Mouse (Mus musculus) kidney, embryonic 14.5 days (tissue): Measurements from ENCODE around the gene Ints3. TPM values are rescaled to one million over a fixed set of nuclear protein-coding genes. Genes with fewer than 3 reads are reported as not detected.
A peak's percentile ranks its signal among the peaks of the same experiment; 100 is the strongest.

Experiments used
- ATAC-seq: fragments of 200-750 bp; cut with Nextera tagmentation; 2 replicates; pipeline ENCODE4 v1.8.0; 2017; ENCODE audit warnings: moderate number of reproducible peaks, mild to moderate bottlenecking, moderate TSS enrichment, moderate library complexity; ENCODE audit not compliant: low FRiP score, low TSS enrichment
- H3K27ac ChIP-seq: fragments of 300-500 bp; sonication (generic); 2 replicates; pipeline ENCODE4 v1.5.1; 2014; ENCODE audit warnings: low read depth, mild to moderate bottlenecking, low read length, moderate library complexity, mixed read lengths
- H3K27me3 ChIP-seq: fragments of 300-500 bp; sonication (generic); 2 replicates; pipeline ENCODE4 v1.6.1; 2014; ENCODE audit warnings: mild to moderate bottlenecking, low read length; ENCODE audit not compliant: control insufficient read depth, insufficient read depth
- H3K36me3 ChIP-seq: fragments of 300-500 bp; sonication (generic); 2 replicates; pipeline ENCODE4 v1.6.1; 2014; ENCODE audit warnings: low read length, mixed read lengths; ENCODE audit not compliant: control insufficient read depth, insufficient read depth
- H3K4me1 ChIP-seq: fragments of 300-500 bp; sonication (generic); 2 replicates; pipeline ENCODE4 v1.6.1; 2014; ENCODE audit warnings: low read length, mixed read lengths; ENCODE audit not compliant: control insufficient read depth, insufficient read depth
- H3K4me2 ChIP-seq: fragments of 300-500 bp; sonication (generic); replicated peaks from 2 replicates; pipeline ENCODE4 v1.6.1; 2014; ENCODE audit warnings: low read depth, mild to moderate bottlenecking, low read length
- H3K4me3 ChIP-seq: fragments of 300-500 bp; sonication (generic); 2 replicates; pipeline ENCODE4 v1.5.1; 2014; ENCODE audit warnings: mild to moderate bottlenecking, low read length
- H3K9ac ChIP-seq: fragments of 300-500 bp; sonication (generic); 2 replicates; pipeline ENCODE4 v1.6.1; 2014; ENCODE audit warnings: low read depth, mild to moderate bottlenecking, low read length, moderate library complexity
- H3K9me3 ChIP-seq: fragments of 300-500 bp; sonication (generic); 2 replicates; pipeline ENCODE4 v1.6.1; 2016; ENCODE audit warnings: low read length; ENCODE audit not compliant: control insufficient read depth
- WGBS: fragments of 180-500 bp; shearing (Covaris S2); extraction: QIAGEN DNeasy Blood & Tissue Kit; methylation state at CpG from one replicate; pipeline ENCODE4 v1.1.7; 2014; 5-methylcytosine and 5-hydroxymethylcytosine counted together
- polyA plus RNA-seq: library from polyadenylated mRNA; unstranded; fragments of >200 nt; fragmentation: Nextera tagmentation; extraction: Ambion mirVana; gene quantifications from 2 replicates; pipeline ENCODE4 v1.2.1, GENCODE M21; 2014

The Ints3 gene
- polyA plus RNA-seq, 1 experiment from 2014 or later, result 39.2 TPM

DNA sequence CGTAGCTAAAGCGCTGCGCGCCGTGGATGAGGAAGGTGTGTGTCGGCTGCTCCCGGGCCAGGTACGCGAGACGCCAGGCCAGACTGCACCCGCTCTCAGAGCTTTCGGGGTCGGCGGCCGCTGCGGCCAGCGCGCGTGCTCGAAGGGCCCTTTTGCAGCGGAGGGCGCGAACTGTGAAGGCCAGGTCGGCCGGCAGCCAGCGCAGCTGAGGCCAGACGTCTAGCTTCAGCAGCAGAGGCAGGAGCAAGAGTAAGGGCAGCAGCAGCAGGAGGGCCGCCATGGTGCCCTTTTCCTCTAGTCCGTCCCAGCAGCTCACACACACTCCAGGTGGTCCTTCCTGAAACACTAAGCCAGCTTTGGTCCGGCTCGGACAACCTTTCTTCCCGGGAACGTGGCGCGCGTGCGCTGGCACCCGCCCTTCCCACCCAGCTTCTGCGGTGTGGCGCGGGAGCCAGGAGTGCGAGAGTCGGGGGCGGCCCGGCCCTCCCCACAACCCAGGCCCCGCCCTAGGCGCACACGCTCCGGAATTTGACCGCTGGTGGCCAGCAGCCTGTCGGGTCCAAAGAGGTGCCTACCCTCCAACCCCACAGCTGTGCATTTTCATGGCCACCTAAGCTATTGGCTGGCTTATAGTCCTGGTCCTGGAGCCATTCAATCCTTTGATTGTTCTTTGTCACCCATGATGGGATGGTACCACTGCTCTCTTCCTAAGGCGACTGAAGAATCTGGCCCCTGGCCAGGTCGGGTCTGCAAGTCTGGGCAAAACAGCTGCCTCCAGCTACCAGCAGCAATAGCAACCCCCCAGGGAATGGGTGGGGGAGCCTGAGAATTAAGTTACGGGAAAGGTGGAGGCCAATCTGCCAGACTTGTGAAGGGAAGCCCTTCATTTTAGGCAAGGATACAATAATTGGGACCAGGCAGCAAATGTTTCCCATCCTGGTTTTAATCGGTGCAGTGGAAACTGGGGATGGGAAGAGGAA lies 43.6 kb downstream of the Ints3 start, which contains the start of gene Slc27a3:
TSS of gene Slc27a3 (minus strand) at position 428 of the 980 bp plus-strand sequence.
- Histone ChIP-seq H3K27me3 (no peaks in the 10 kb centered on the region), H3K4me1 (peaks cover 16% of the 10 kb centered on the region), H3K4me2 (peak within 1 kb of the TSS; percentile 98), H3K9ac (peak within 1 kb of the TSS; percentile 74), H3K4me3 (peak within 1 kb of the TSS; percentile 60), H3K27ac (peak within 1 kb of the TSS; percentile 78; the same call in 1 of the 2 replicates), H3K9me3 (no peaks in the 10 kb centered on the region; the same call in 1 of the 2 replicates), H3K36me3 (peaks cover 51% of the 10 kb centered on the region)
- ATAC-seq, result peak; percentile 73
- under 1% methylated on average over 52 of the region's 55 CpGs for WGBS

- Histone ChIP-seq H3K4me3 (peak overlapping the region; percentile 60), H3K27ac (peak overlapping the region; percentile 78; the same call in 1 of the 2 replicates), H3K4me1 (peaks cover 17% of the 10 kb centered on the region), H3K36me3 (peaks cover 42% of the 10 kb centered on the region), H3K27me3 (no peaks in the 10 kb centered on the region), H3K9me3 (no peaks in the 10 kb centered on the region; the same call in 1 of the 2 replicates), H3K9ac (peak overlapping the region; percentile 74), H3K4me2 (peak overlapping the region; percentile 98)
- WGBS, result 4% methylated on average over 53 of the region's 53 CpGs
- ATAC-seq, result peak; percentile 64
Observed at GRCm38 (mm10) chr3:90388726-90389510, 44.5 kb downstream of the Ints3 start.

DNA sequence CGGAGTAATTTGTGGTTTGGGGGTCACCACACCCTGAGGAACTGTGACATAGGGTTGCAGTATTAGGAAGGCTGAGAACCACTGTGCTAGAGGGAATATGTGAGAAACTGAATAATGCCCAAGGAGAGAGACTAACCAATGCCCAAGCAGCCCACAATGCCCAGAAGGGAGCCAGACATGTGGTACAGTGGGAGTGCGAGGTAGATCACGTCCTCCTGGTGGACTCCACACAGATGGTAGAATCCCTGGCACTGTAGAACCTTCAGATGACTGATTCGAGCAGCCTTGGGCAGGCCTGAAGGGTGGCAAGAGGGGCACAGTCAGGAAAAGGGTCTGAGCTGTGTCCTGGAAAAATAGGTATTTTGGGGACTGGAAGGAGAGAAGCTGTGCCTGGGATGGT lies 45.2 kb downstream of the Ints3 start:
- peak overlapping the region; percentile 74; the same call in 1 of the 2 replicates for H3K9ac ChIP-seq
- peaks cover 17% of the 10 kb centered on the region for H3K4me1 ChIP-seq
- 83% methylated on average over 4 of the region's 4 CpGs for WGBS
- peak overlapping the region; percentile 60; the same call in 1 of the 2 replicates for H3K4me3 ChIP-seq
- no peak for ATAC-seq
- no peaks in the 10 kb centered on the region; the same call in 1 of the 2 replicates for H3K9me3 ChIP-seq
- H3K27me3 ChIP-seq, result no peaks in the 10 kb centered on the region
- no peak overlapping the region for H3K27ac ChIP-seq
- H3K36me3 ChIP-seq, result peaks cover 35% of the 10 kb centered on the region
- peak overlapping the region; percentile 98 for H3K4me2 ChIP-seq

GRCm38 (mm10) chr3:90387483-90387882 lies 45.9 kb downstream of the Ints3 start:
- Histone ChIP-seq H3K36me3 (peaks cover 28% of the 10 kb centered on the region), H3K4me1 (peaks cover 17% of the 10 kb centered on the region)
- WGBS, result 69% methylated on average over 11 of the region's 11 CpGs

DNA sequence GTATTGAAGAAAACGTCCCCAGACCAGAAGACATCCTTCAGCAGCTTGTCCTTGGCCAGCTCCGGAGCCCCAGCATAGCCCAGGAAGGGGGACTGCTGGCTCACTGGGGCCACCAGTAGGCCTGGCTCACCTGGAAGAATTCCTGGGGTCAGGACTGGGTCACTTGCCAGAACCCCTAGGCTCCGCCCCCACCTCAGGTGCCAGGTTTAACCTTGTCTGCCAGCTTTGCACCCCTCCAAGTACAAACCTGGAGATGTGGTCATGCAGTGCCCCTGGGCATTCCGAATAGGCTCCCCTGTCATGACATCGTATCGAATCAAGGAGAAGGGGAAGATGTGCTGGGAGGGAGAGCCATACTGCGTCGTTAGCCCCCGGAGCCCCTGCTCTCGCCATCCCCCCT lies 46.6 kb downstream of the Ints3 start:
- H3K27me3 ChIP-seq, result no peaks in the 10 kb centered on the region

More at GRCm38 (mm10) chr3:90387483-90387882, 45.9 kb downstream of the Ints3 start:
- no peak overlapping the region for H3K27ac ChIP-seq
- no peak overlapping the region for H3K4me2 ChIP-seq
- no peak overlapping the region for H3K4me3 ChIP-seq
- H3K9me3 ChIP-seq, result no peaks in the 10 kb centered on the region
- no peak overlapping the region for H3K9ac ChIP-seq
- H3K27me3 ChIP-seq, result no peaks in the 10 kb centered on the region
- no peak for ATAC-seq

DNA sequence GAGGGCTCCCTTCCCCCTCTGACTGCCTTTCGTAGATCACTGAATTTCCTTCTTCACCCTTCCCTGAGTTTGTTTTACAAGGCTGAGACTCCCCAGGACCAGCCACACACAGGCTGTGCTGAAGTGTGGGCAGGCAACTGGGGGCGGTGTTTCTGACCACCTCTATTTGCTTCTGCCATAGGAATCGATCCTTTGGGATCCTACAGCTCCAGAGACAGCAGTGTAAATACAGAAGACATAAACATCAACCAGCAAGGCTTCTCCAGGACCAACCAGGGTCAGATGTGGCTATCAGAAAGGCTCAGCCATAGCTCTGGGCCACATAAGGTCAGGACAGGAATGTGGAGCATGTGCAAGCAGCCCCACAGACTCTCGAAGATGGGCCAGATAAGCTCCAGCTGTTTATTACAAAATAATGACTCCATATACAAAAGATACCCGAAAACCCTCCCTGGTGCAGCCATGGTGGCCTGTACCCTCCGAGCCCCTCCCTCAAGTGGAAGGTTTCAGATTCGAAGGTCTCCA lies 48.5 kb downstream of the Ints3 start:
- no peak for ATAC-seq
- Histone ChIP-seq H3K4me1 (peaks cover 11% of the 10 kb centered on the region), H3K36me3 (peaks cover 9% of the 10 kb centered on the region; the same call in 1 of the 2 replicates), H3K27me3 (no peaks in the 10 kb centered on the region), H3K4me3 (no peak overlapping the region), H3K9me3 (no peaks in the 10 kb centered on the region), H3K9ac (no peak overlapping the region), H3K4me2 (no peak overlapping the region), H3K27ac (0 out of 2 replicates have a peak overlapping the region, but pooled peaks have one; percentile 37)
- 58% methylated on average over 7 of the region's 7 CpGs for WGBS

More for the DNA sequence above, 46.6 kb downstream of the Ints3 start:
- H3K4me3 ChIP-seq, result no peak overlapping the region
- no peaks in the 10 kb centered on the region for H3K9me3 ChIP-seq
- no peak overlapping the region for H3K27ac ChIP-seq
- H3K9ac ChIP-seq, result no peak overlapping the region
- H3K4me2 ChIP-seq, result no peak overlapping the region
- H3K4me1 ChIP-seq, result peaks cover 17% of the 10 kb centered on the region
- 95% methylated on average over 10 of the region's 10 CpGs for whole genome bisulfite sequencing
- peaks cover 21% of the 10 kb centered on the region for H3K36me3 ChIP-seq
- no peak for ATAC-seq

GRCm38 (mm10) chr3:90383690-90384089 lies 49.7 kb downstream of the Ints3 start:
- 91% methylated on average over 4 of the region's 4 CpGs for WGBS
- Histone ChIP-seq H3K4me1 (peaks cover 11% of the 10 kb centered on the region), H3K9ac (no peak overlapping the region), H3K27ac (no peak overlapping the region), H3K4me2 (no peak overlapping the region), H3K4me3 (no peak overlapping the region), H3K9me3 (no peaks in the 10 kb centered on the region), H3K36me3 (peaks cover 9% of the 10 kb centered on the region; the same call in 1 of the 2 replicates), H3K27me3 (no peaks in the 10 kb centered on the region)
- ATAC-seq, result no peak

DNA sequence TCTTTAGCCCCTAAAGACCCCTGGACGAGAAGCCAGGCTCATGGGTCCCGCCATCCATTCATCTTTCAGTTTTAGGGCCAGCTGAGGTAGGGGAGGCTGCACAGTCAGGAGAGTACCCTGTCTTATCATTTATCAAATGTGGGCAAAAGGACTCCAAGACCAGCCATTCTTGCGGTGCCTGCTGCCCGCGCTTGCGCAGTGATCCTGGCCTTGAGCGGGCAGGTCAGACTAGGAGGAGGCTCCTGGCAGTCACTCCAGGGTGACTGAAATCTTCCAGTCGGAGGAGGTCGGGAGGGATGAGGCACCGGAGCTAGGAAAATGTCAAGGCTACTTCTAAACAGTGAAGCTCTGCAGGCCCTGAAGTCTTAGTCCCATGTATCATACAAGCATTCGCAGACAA lies 51.7 kb downstream of the Ints3 start:
- Histone ChIP-seq H3K27ac (no peak overlapping the region), H3K4me3 (no peak overlapping the region), H3K36me3 (peaks cover 6% of the 10 kb centered on the region; the same call in 1 of the 2 replicates), H3K4me2 (no peak overlapping the region), H3K9me3 (no peaks in the 10 kb centered on the region), H3K4me1 (peaks cover 6% of the 10 kb centered on the region), H3K9ac (no peak overlapping the region), H3K27me3 (no peaks in the 10 kb centered on the region)
- WGBS, result 67% methylated on average over 11 of the region's 11 CpGs
- ATAC-seq, result no peak
